Mouse (Mus musculus): Measurements from ENCODE around the gene Cdk14. TPM values are rescaled to one million over a fixed set of nuclear protein-coding genes. Genes with fewer than 3 reads are reported as not detected.
"Not testable (repeated sequence)": the region's sequence is repeated elsewhere in the genome, so short reads cannot be mapped to it uniquely, and the experiment has no call there.

The Cdk14 gene
- polyA plus RNA-seq, 1 experiment from 2014 or later: 19.2 TPM

- 31% methylated on average over 11 of the region's 11 CpGs for WGBS
- Histone ChIP-seq H3K9me3 (no peaks in the 10 kb centered on the region), H3K4me1 (peaks cover 23% of the 10 kb centered on the region), H3K27me3 (no peaks in the 10 kb centered on the region), H3K36me3 (no peaks in the 10 kb centered on the region), H3K4me2 (peak overlapping the region; percentile 20; the same call in 1 of the 2 replicates), H3K4me3 (no peak overlapping the region), H3K9ac (no peak overlapping the region), H3K27ac (peak overlapping the region; percentile 61)
- peak; percentile 80 for ATAC-seq (ENCODE audit: insufficient number of reproducible peaks, low FRiP score, low TSS enrichment, low read depth)
Observed at GRCm38 (mm10) chr5:5342410-5343137, 77.5 kb downstream of the Cdk14 start.

GRCm38 (mm10) chr5:5341611-5342010, 78.5 kb downstream of the Cdk14 start:
- peaks cover 23% of the 10 kb centered on the region for H3K4me1 ChIP-seq
- H3K4me3 ChIP-seq: no peak overlapping the region
- H3K9me3 ChIP-seq: no peaks in the 10 kb centered on the region
- H3K4me2 ChIP-seq: no peak overlapping the region
- no peak overlapping the region for H3K27ac ChIP-seq
- 75% methylated on average over 8 of the region's 8 CpGs for WGBS
- H3K27me3 ChIP-seq: no peaks in the 10 kb centered on the region
- no peak for ATAC-seq (ENCODE audit: insufficient number of reproducible peaks, low FRiP score, low TSS enrichment, low read depth)
- no peaks in the 10 kb centered on the region for H3K36me3 ChIP-seq
- H3K9ac ChIP-seq: no peak overlapping the region

GRCm38 (mm10) chr5:5333916-5334315, 86.2 kb downstream of the Cdk14 start:
- 75% methylated on average over 8 of the region's 8 CpGs for WGBS
- Histone ChIP-seq H3K36me3 (no peaks in the 10 kb centered on the region), H3K9me3 (no peaks in the 10 kb centered on the region), H3K4me2 (no peak overlapping the region), H3K27ac (no peak overlapping the region), H3K4me3 (no peak overlapping the region), H3K4me1 (no peaks in the 10 kb centered on the region), H3K27me3 (no peaks in the 10 kb centered on the region), H3K9ac (no peak overlapping the region)
- no peak for ATAC-seq (ENCODE audit: insufficient number of reproducible peaks, low FRiP score, low TSS enrichment, low read depth)

GRCm38 (mm10) chr5:5330926-5331460, 89.1 kb downstream of the Cdk14 start:
- Histone ChIP-seq H3K27me3 (no peaks in the 10 kb centered on the region), H3K4me1 (no peaks in the 10 kb centered on the region), H3K9ac (no peak overlapping the region), H3K27ac (no peak overlapping the region), H3K9me3 (no peaks in the 10 kb centered on the region), H3K36me3 (no peaks in the 10 kb centered on the region), H3K4me3 (no peak overlapping the region), H3K4me2 (no peak overlapping the region)
- no peak for ATAC-seq (ENCODE audit: insufficient number of reproducible peaks, low FRiP score, low TSS enrichment, low read depth)
- WGBS: 69% methylated on average over 10 of the region's 10 CpGs

GRCm38 (mm10) chr5:5329018-5329417, 91.1 kb downstream of the Cdk14 start:
- not testable (repeated sequence) for H3K9me3 ChIP-seq; H3K27me3 ChIP-seq; H3K36me3 ChIP-seq; H3K4me3 ChIP-seq; ATAC-seq (ENCODE audit: insufficient number of reproducible peaks, low FRiP score, low TSS enrichment, low read depth); H3K4me1 ChIP-seq; H3K27ac ChIP-seq; H3K4me2 ChIP-seq; H3K9ac ChIP-seq
- 93% methylated on average over 2 of the region's 2 CpGs for WGBS

GRCm38 (mm10) chr5:5326716-5327115, 93.4 kb downstream of the Cdk14 start:
- Histone ChIP-seq H3K4me1 (no peaks in the 10 kb centered on the region), H3K9ac (no peak overlapping the region), H3K27ac (no peak overlapping the region), H3K27me3 (no peaks in the 10 kb centered on the region), H3K4me3 (no peak overlapping the region), H3K4me2 (no peak overlapping the region), H3K36me3 (no peaks in the 10 kb centered on the region), H3K9me3 (no peaks in the 10 kb centered on the region)
- ATAC-seq (ENCODE audit: insufficient number of reproducible peaks, low FRiP score, low TSS enrichment, low read depth): no peak
- 98% methylated on average over 2 of the region's 2 CpGs for WGBS

- Histone ChIP-seq H3K9ac (no peak overlapping the region), H3K9me3 (no peaks in the 10 kb centered on the region), H3K36me3 (no peaks in the 10 kb centered on the region), H3K27me3 (no peaks in the 10 kb centered on the region), H3K4me3 (no peak overlapping the region), H3K4me2 (no peak overlapping the region), H3K27ac (no peak overlapping the region), H3K4me1 (peaks cover 9% of the 10 kb centered on the region; the same call in 1 of the 2 replicates)
- 90% methylated on average over 8 of the region's 8 CpGs for WGBS
- ATAC-seq (ENCODE audit: insufficient number of reproducible peaks, low FRiP score, low TSS enrichment, low read depth): no peak
Observed at GRCm38 (mm10) chr5:5322699-5323098, 97.4 kb downstream of the Cdk14 start.

GRCm38 (mm10) chr5:5320506-5321181, 99.5 kb downstream of the Cdk14 start:
- peak; percentile 44 for ATAC-seq (ENCODE audit: insufficient number of reproducible peaks, low FRiP score, low TSS enrichment, low read depth)
- Histone ChIP-seq H3K36me3 (no peaks in the 10 kb centered on the region), H3K4me1 (peaks cover 9% of the 10 kb centered on the region; the same call in 1 of the 2 replicates), H3K27ac (peak overlapping the region; percentile 61; the same call in 1 of the 2 replicates), H3K9ac (no peak overlapping the region), H3K27me3 (no peaks in the 10 kb centered on the region), H3K9me3 (no peaks in the 10 kb centered on the region), H3K4me2 (no peak overlapping the region), H3K4me3 (no peak overlapping the region)
- 25% methylated on average over 2 of the region's 2 CpGs for WGBS

GRCm38 (mm10) chr5:5319824-5320505, 100.1 kb downstream of the Cdk14 start:
- no peak overlapping the region for H3K4me3 ChIP-seq
- H3K9me3 ChIP-seq: no peaks in the 10 kb centered on the region
- H3K4me2 ChIP-seq: no peak overlapping the region
- no peak overlapping the region for H3K9ac ChIP-seq
- 66% methylated on average over 8 of the region's 8 CpGs for WGBS
- H3K36me3 ChIP-seq: no peaks in the 10 kb centered on the region
- no peaks in the 10 kb centered on the region for H3K27me3 ChIP-seq
- no peak for ATAC-seq (ENCODE audit: insufficient number of reproducible peaks, low FRiP score, low TSS enrichment, low read depth)
- peak overlapping the region; percentile 61 for H3K27ac ChIP-seq
- peaks cover 9% of the 10 kb centered on the region; the same call in 1 of the 2 replicates for H3K4me1 ChIP-seq

- ATAC-seq (ENCODE audit: insufficient number of reproducible peaks, low FRiP score, low TSS enrichment, low read depth): no peak
- Histone ChIP-seq H3K4me3 (no peak overlapping the region), H3K36me3 (no peaks in the 10 kb centered on the region), H3K27ac (peak overlapping the region; percentile 38; the same call in 1 of the 2 replicates), H3K4me2 (no peak overlapping the region), H3K9me3 (no peaks in the 10 kb centered on the region), H3K4me1 (peaks cover 21% of the 10 kb centered on the region), H3K9ac (no peak overlapping the region), H3K27me3 (no peaks in the 10 kb centered on the region)
- 68% methylated on average over 6 of the region's 6 CpGs for WGBS
Observed at GRCm38 (mm10) chr5:5314270-5314669, 105.8 kb downstream of the Cdk14 start.

- Histone ChIP-seq H3K36me3 (no peaks in the 10 kb centered on the region), H3K9me3 (no peaks in the 10 kb centered on the region), H3K27me3 (no peaks in the 10 kb centered on the region), H3K4me2 (0 out of 2 replicates have a peak overlapping the region, but pooled peaks have one; percentile 15), H3K27ac (peak overlapping the region; percentile 43), H3K4me1 (peaks cover 21% of the 10 kb centered on the region), H3K4me3 (no peak overlapping the region), H3K9ac (no peak overlapping the region)
- 27% methylated on average over 9 of the region's 9 CpGs for WGBS
- ATAC-seq (ENCODE audit: insufficient number of reproducible peaks, low FRiP score, low TSS enrichment, low read depth): no peak
Observed at GRCm38 (mm10) chr5:5313195-5313760, 106.8 kb downstream of the Cdk14 start.

Measured in limb, embryonic 15.5 days (tissue).